Mouse (Mus musculus): Measurements from ENCODE around the gene Gabarapl2.

The Gabarapl2 gene

GRCm38 (mm10) chr8:111940171-111941100, at the start of gene Gabarapl2:
Gene Gabarapl2, plus strand, starts transcription at chr8:111940703.
- peak; percentile 89 to 97 for DNase-seq

- DNase-seq, result no peak
These were observed 49.6 kb upstream of the Gabarapl2 start for GRCm38 (mm10) chr8:111890911-111891303.

- DNase-seq, result no peak
These were observed 48.5 kb upstream of the Gabarapl2 start for GRCm38 (mm10) chr8:111891983-111892382.

GRCm38 (mm10) chr8:111892615-111893014, 47.9 kb upstream of the Gabarapl2 start:
- no peak for DNase-seq

- DNase-seq, result no peak
These were observed 45.5 kb upstream of the Gabarapl2 start for GRCm38 (mm10) chr8:111894955-111895354.

- no peak for DNase-seq
These were observed 41.9 kb upstream of the Gabarapl2 start for GRCm38 (mm10) chr8:111898586-111898985.

- DNase-seq, result no peak
These were observed 38.4 kb upstream of the Gabarapl2 start for GRCm38 (mm10) chr8:111902080-111902479.

- no peak for DNase-seq
These were observed 34.9 kb upstream of the Gabarapl2 start for GRCm38 (mm10) chr8:111905500-111906121.

GRCm38 (mm10) chr8:111909621-111910450, 30.7 kb upstream of the Gabarapl2 start, which contains the start of gene Chst5:
Gene Chst5, minus strand, starts transcription at chr8:111910447.
- DNase-seq, result no peak

GRCm38 (mm10) chr8:111911572-111911971, 28.9 kb upstream of the Gabarapl2 start:
- DNase-seq, result no peak

GRCm38 (mm10) chr8:111912860-111913432, 27.6 kb upstream of the Gabarapl2 start:
- no peak for DNase-seq

GRCm38 (mm10) chr8:111919663-111920062, 20.8 kb upstream of the Gabarapl2 start:
- DNase-seq, result no peak

- DNase-seq, result no peak
These were observed 19.5 kb upstream of the Gabarapl2 start for GRCm38 (mm10) chr8:111920971-111921370.

GRCm38 (mm10) chr8:111923383-111923804, 17.1 kb upstream of the Gabarapl2 start:
- peak in 1 of 2 experiments; percentile 46 for DNase-seq

- DNase-seq, result no peak
These were observed 15.5 kb upstream of the Gabarapl2 start for GRCm38 (mm10) chr8:111924976-111925375.

- DNase-seq, result no peak
These were observed 10.7 kb upstream of the Gabarapl2 start for GRCm38 (mm10) chr8:111929648-111930344.

GRCm38 (mm10) chr8:111931721-111932120, 8.8 kb upstream of the Gabarapl2 start:
- no peak for DNase-seq

GRCm38 (mm10) chr8:111932580-111933336, 7.7 kb upstream of the Gabarapl2 start:
- peak; percentile 36 to 42 for DNase-seq

- peak; percentile 81 to 82 for DNase-seq
These were observed 7.0 kb upstream of the Gabarapl2 start, which contains the start of gene Tmem231 for GRCm38 (mm10) chr8:111933348-111934076. Gene Tmem231, minus strand, starts transcription at chr8:111933881.

- no peak for DNase-seq
These were observed 6.3 kb upstream of the Gabarapl2 start for GRCm38 (mm10) chr8:111934201-111934600.
